Mouse (Mus musculus) kidney, embryonic 15.5 days (tissue): ENCODE results near the gene Zfp52. TPM values are rescaled to one million over a fixed set of nuclear protein-coding genes. Genes with fewer than 3 reads are reported as not detected.

ENCODE experiments used
- ATAC-seq: fragments of 200-750 bp; cut with Nextera tagmentation; replicated peaks from 2 replicates; pipeline ENCODE4 v1.8.0; 2017; ENCODE audit warnings: moderate TSS enrichment; ENCODE audit not compliant: low FRiP score
- H3K27ac ChIP-seq: fragments of 300-500 bp; sonication (generic); 2 replicates; pipeline ENCODE4 v1.5.1; 2015; ENCODE audit warnings: mild to moderate bottlenecking, inconsistent platforms
- H3K27me3 ChIP-seq: fragments of 300-500 bp; sonication (generic); 2 replicates; pipeline ENCODE4 v1.6.1; 2015; ENCODE audit warnings: inconsistent platforms
- H3K36me3 ChIP-seq: fragments of 300-500 bp; sonication (generic); 2 replicates; pipeline ENCODE4 v1.6.1; 2015; ENCODE audit warnings: inconsistent platforms
- H3K4me1 ChIP-seq: fragments of 300-500 bp; sonication (generic); 2 replicates; pipeline ENCODE4 v1.6.1; 2015; ENCODE audit warnings: inconsistent platforms
- H3K4me2 ChIP-seq: fragments of 300-500 bp; sonication (generic); 2 replicates; pipeline ENCODE4 v1.6.1; 2015; ENCODE audit warnings: moderate library complexity, mild to moderate bottlenecking, inconsistent platforms
- H3K4me3 ChIP-seq: fragments of 300-500 bp; sonication (generic); replicated peaks from 2 replicates; pipeline ENCODE4 v1.5.1; 2015; ENCODE audit warnings: mild to moderate bottlenecking, inconsistent platforms
- H3K9ac ChIP-seq: fragments of 300-500 bp; sonication (generic); 2 replicates; pipeline ENCODE4 v1.6.1; 2015; ENCODE audit warnings: mild to moderate bottlenecking, inconsistent platforms
- H3K9me3 ChIP-seq: fragments of 300-500 bp; sonication (generic); replicated peaks from 2 replicates; pipeline ENCODE4 v1.6.1; 2016; ENCODE audit warnings: inconsistent platforms
- WGBS: fragments of 180-500 bp; shearing (Covaris S2); methylation state at CpG from one replicate; pipeline ENCODE4 v1.1.7; 2015; ENCODE audit warnings: mixed read lengths; 5-methylcytosine and 5-hydroxymethylcytosine counted together
- polyA plus RNA-seq: library from polyadenylated mRNA; unstranded; fragments of >200 nt; fragmentation: Nextera tagmentation; extraction: Ambion mirVana; gene quantifications from 2 replicates; pipeline ENCODE4 v1.2.1, GENCODE M21; 2015

Gene Zfp52
- polyA plus RNA-seq = 3.9 and 4.9 TPM in 2 replicates

DNA sequence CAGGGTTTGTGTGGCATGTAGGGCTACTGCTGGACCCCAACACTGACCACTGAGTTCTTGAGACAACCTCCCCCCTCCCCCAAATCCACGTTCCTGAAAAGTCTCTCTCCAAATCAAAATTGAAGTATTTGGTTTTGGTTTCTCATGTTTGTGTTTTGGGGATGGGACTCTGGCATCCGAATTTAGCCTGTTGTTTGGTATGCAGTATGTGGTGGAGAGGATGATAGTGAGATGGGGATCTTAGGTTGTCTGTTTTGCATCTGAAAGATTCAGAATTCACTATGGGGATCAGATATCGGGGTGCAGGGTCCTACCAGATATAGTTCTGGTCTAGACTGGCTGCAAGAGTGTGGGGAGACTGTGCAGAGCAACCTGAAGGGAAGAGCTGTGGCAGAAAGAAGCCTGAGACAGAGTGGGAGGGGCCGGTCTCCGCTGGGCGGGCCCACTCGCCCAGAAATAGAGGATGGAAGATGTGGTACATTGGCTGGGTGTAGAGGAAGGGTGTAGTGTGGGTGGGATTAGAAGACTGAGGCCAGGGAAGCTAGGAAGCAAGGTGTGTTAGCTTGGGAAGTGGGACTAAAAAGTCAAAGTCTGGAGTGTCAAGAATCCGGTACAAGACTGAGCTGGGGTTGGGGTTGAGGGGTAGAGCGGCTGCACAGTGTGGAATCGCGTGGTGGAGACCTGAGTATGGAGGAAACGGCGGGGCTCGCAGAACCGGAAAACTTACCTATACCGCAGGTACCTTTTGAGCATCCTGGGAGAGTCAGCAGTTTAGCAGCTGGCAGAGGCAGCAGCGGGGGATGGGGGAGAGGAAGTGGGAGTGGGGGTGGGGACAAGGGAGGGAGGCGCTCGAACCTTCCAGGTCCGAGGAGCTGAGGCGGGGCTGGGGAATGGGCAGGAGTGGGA, at the start of gene Zfp52:
Gene Zfp52 (plus strand): TSS at position 444 of the 906 bp plus-strand sequence.
- 4% methylated on average over 21 of the region's 21 CpGs for WGBS
- Histone ChIP-seq H3K27ac (peak within 1 kb of the TSS; percentile 74), H3K36me3 (no peaks in the 10 kb centered on the region), H3K4me3 (peak within 1 kb of the TSS; percentile 53), H3K4me2 (peak within 1 kb of the TSS; percentile 79), H3K27me3 (no peaks in the 10 kb centered on the region), H3K9me3 (no peaks in the 10 kb centered on the region), H3K9ac (peak within 1 kb of the TSS; percentile 31), H3K4me1 (peaks cover 30% of the 10 kb centered on the region)
- peak; percentile 83 for ATAC-seq

DNA sequence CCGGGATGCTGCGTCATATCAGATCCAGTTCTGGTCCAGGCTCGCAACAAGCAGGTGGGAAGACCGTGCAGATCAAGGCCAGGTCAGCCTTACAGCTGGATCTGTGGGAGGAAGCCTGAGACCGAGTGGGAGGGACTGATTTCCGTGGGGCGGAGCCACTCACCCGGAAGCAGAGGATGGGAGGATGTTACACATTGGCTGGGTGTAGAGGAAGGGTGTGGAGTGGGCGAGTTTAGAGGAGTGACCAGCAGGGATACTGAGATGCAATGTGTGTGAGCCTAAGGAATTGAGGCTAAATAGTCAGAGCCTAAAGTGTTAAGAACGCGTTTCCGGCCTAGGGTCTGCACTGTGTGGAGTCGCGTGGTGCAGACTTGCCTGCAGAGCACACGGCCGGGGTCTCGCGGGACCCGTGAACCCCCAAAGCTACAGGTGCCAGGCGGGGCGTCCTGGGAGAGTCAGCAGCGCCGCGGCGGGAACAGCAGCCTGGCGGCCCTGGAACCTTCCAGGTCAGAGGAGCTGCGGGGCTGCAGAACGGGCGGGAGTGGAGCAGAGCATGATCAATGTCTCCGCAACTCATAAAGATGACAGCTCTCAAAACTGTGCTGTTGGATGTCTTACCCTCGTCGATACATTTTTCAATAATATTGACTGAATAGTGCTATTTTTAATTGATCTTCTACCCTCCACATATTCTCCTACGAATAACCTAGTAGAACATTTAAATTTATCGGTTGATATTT, 46.4 kb upstream of the Zfp52 start, which contains the start of gene Zfp53:
Gene Zfp53 (plus strand): TSS at position 239 of the 740 bp plus-strand sequence.
- peak within 1 kb of the TSS; percentile 72 for H3K9ac ChIP-seq
- H3K4me1 ChIP-seq = peaks cover 9% of the 10 kb centered on the region; the same call in 1 of the 2 replicates

DNA sequence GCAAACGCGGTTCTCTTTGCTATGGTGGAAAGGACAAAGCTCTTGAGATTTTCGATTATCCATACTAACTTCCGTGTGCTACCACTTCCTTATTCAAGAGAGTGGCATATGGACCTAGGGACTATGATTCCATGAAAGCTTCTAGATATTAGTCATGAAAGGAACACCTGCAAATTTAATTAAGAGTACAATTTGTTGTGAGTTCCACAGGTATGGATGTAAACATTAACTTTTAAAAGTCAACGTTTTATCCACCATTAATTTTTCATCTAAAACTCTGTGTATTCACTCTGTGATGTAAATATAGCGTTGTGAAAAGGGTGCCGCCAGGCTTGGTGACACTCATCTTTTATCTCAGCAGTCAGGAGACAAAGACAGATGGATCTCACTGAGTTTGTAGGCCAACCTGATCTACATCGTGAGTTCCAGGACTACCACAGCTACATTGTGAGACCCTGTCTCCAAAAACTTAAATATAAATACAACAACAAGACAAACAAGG, 45.8 kb upstream of the Zfp52 start:
- 13% methylated on average over 8 of the region's 8 CpGs for WGBS
- no peak for ATAC-seq
- Histone ChIP-seq H3K27me3 (no peaks in the 10 kb centered on the region), H3K27ac (0 out of 2 replicates have a peak overlapping the region, but pooled peaks have one; percentile 92), H3K4me3 (peak overlapping the region; percentile 76), H3K9me3 (no peaks in the 10 kb centered on the region), H3K4me1 (peaks cover 9% of the 10 kb centered on the region; the same call in 1 of the 2 replicates), H3K36me3 (peaks cover 8% of the 10 kb centered on the region), H3K9ac (peak overlapping the region; percentile 72), H3K4me2 (peak overlapping the region; percentile 71)

More for the DNA sequence above, 46.4 kb upstream of the Zfp52 start, which contains the start of gene Zfp53:
- no peaks in the 10 kb centered on the region for H3K27me3 ChIP-seq
- WGBS = under 1% methylated on average over 34 of the region's 34 CpGs
- peaks cover 8% of the 10 kb centered on the region for H3K36me3 ChIP-seq
- H3K9me3 ChIP-seq = no peaks in the 10 kb centered on the region
- peak within 1 kb of the TSS; percentile 71 for H3K4me2 ChIP-seq
- peak within 1 kb of the TSS; percentile 92 for H3K27ac ChIP-seq
- peak; percentile 100 for ATAC-seq
- H3K4me3 ChIP-seq = peak within 1 kb of the TSS; percentile 76

DNA sequence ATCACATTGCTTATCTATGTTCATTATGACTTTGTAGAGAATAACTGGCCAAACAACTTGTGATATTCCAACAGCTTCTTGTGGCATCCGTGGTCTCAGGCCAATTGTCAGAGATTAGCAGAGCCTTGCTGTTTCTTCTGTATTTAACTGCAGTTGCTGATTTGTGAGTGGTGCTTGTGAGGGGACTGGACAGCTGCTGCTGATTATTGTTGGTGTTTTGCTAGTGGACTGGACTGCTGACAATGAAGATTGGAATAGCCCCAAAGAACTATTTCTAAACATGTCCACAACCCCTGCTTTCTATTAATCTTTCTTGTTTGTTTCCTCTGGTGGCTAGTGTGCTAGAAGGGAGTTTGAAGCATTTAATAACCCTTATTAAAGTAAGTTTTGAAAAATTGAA, 34.0 kb upstream of the Zfp52 start:
- no peak overlapping the region for H3K4me2 ChIP-seq
- peaks cover 18% of the 10 kb centered on the region for H3K36me3 ChIP-seq
- no peak overlapping the region for H3K4me3 ChIP-seq
- WGBS = 82% methylated on average over 1 of the region's 1 CpGs
- no peaks in the 10 kb centered on the region for H3K9me3 ChIP-seq
- ATAC-seq = no peak
- no peak overlapping the region for H3K27ac ChIP-seq
- no peak overlapping the region for H3K9ac ChIP-seq
- no peaks in the 10 kb centered on the region for H3K27me3 ChIP-seq
- H3K4me1 ChIP-seq = no peaks in the 10 kb centered on the region

DNA sequence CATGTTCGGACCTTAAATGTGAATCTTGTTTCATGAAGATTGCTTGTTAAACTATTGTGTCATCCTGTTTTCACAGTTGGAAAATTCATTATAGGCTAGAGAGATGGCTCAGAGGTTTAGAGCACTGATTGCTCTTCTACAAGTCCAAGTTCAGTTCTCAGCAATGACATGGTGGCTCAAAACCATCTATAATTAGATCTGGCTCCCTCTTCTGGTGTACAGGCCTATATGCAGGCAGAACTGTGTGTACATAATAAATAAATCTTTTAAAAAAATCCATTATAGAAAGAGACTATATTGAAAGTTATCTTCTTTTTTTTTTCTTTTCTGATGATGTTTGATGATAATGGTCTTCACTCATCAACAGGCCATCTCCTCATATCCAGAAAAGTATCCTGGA, 30.8 kb upstream of the Zfp52 start:
- no peaks in the 10 kb centered on the region for H3K27me3 ChIP-seq
- ATAC-seq = no peak
- H3K36me3 ChIP-seq = peaks cover 29% of the 10 kb centered on the region
- H3K9me3 ChIP-seq = no peaks in the 10 kb centered on the region
- no peak overlapping the region for H3K4me3 ChIP-seq
- no peaks in the 10 kb centered on the region for H3K4me1 ChIP-seq
- H3K4me2 ChIP-seq = no peak overlapping the region
- H3K27ac ChIP-seq = no peak overlapping the region
- H3K9ac ChIP-seq = no peak overlapping the region
- 96% methylated on average over 1 of the region's 1 CpGs for WGBS

DNA sequence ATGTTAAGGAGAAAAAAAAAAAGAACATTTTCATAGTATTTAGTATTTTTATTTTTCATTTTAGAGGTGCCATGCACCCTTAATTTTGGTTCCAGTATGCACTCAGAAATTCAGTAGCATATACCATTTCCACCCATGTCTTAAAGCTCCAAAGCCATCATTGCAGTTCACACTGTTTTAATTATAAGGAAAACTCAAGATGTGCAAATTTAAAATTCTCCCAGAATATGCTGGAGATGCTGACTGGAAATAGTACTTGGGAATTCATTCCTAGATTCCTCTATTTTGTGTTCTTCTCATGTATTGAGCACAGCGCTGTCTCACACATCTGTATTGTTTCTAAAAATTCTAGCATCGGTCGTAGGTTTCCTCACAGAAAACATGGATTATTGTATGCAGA, 29.1 kb upstream of the Zfp52 start:
- Histone ChIP-seq H3K4me1 (no peaks in the 10 kb centered on the region), H3K36me3 (peaks cover 39% of the 10 kb centered on the region), H3K9me3 (no peaks in the 10 kb centered on the region), H3K4me2 (no peak overlapping the region), H3K9ac (no peak overlapping the region), H3K27me3 (no peaks in the 10 kb centered on the region), H3K27ac (no peak overlapping the region), H3K4me3 (no peak overlapping the region)
- 98% methylated on average over 3 of the region's 3 CpGs for WGBS
- no peak for ATAC-seq

DNA sequence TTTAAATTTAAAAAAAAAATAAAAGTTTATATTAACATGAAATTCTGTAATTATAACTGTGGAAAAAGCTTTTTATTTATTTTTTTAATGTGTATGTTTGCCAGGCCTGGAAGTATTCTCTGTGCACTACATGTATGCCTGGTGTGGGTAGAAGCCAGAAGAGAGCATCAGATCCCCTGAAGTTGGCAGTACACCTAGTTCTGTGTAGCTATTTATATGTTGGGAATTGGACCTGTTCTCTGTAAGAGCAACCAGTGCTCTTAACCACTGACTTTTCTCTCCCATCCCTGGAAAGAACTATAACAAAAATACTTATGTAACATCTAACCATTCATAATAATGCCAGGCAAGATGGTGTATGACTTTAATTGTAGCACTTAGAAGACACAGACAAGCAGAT, 25.6 kb upstream of the Zfp52 start:
- no peak for ATAC-seq

DNA sequence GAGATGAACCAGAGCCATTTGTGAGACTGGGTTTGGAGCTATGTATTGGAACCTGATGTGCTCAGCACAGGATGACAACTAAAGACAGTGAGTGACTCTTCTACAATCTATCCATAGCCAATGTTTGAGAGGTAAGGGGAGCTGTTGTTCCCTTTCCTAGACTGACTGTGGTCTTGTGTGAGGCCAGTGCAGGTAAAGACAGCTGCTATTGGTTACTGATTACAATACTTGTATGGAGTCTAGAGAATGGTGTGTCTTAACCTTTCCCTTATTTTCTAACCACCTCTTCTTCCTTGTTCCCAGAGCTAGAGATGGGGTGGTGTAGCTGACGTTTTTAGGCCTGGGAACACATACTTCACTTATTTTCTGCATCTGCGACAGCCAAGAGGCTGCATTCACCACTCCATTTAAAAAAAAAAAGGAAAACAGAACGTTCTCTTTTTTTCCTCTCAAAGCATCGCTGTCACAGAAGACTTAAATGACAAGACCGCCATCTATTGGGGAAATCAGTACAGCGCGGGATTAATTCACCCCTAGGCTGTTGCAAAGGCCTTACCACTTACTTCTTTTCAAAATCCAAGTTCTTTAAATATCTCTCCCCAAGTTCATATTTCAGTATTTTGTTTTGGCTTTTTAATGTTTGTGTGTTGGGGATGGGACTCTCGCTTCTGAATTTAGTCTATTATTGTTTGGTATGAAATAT, 19.8 kb upstream of the Zfp52 start:
- H3K27ac ChIP-seq = peak overlapping the region; percentile 96
- peak; percentile 77 for ATAC-seq
- peaks cover 12% of the 10 kb centered on the region for H3K36me3 ChIP-seq
- peaks cover 5% of the 10 kb centered on the region; the same call in 1 of the 2 replicates for H3K4me1 ChIP-seq
- no peaks in the 10 kb centered on the region for H3K9me3 ChIP-seq
- H3K27me3 ChIP-seq = no peaks in the 10 kb centered on the region
- 2% methylated on average over 8 of the region's 8 CpGs for WGBS
- peak overlapping the region; percentile 62 for H3K4me3 ChIP-seq
- H3K9ac ChIP-seq = peak overlapping the region; percentile 61; the same call in 1 of the 2 replicates
- H3K4me2 ChIP-seq = peak overlapping the region; percentile 82

More for the DNA sequence above, 25.6 kb upstream of the Zfp52 start:
- Histone ChIP-seq H3K9me3 (no peaks in the 10 kb centered on the region), H3K4me3 (no peak overlapping the region), H3K27ac (no peak overlapping the region), H3K4me2 (no peak overlapping the region), H3K27me3 (no peaks in the 10 kb centered on the region), H3K36me3 (peaks cover 43% of the 10 kb centered on the region), H3K9ac (no peak overlapping the region), H3K4me1 (no peaks in the 10 kb centered on the region)

DNA sequence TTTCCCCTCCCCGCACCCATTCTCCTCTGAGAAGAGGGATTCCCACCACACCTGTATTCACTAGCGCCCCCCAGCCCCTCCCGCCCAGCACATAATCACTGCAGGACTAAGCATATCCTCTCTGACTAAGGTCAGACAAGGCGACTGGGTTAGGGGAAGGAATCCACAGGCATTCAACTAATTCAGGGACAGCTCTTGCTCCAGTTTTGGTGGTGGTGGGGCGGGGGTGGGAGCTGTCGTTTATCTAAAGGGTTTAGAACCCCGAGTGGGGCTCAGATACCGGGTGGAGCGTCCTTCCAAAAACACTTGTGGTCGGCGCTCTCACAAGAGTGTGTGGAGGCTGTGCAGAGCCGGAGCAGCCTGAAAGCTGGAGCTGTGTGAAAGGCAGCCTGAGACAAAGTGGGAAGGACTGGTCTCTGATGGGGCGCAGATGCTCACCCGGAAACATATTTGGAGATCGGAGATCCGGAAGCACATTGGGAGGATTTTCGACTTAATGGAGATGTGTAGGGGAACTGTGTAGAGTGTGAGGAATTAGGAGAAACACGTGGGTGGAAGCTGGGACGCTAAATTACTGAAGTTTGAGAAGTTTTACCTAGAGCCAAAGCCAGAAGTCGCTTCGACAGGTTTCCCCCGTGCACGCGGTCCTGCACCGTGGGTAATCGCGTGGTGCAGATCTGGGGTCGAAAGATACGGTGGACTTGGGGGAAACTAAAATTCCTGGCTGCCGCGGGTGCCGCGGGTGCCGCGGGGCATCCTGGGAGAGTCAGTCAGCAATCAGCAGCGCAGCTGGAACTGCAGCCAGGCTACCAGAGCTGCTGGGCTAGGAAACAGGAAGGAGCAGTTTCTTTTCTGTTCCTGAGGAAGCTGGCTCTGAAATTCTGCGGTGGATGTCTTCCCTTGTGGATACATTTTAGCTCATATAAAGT, 18.9 kb upstream of the Zfp52 start:
- peaks cover 5% of the 10 kb centered on the region; the same call in 1 of the 2 replicates for H3K4me1 ChIP-seq
- peaks cover 5% of the 10 kb centered on the region; the same call in 1 of the 2 replicates for H3K36me3 ChIP-seq
- H3K27ac ChIP-seq = peak overlapping the region; percentile 96
- ATAC-seq = peak; percentile 94
- WGBS = under 1% methylated on average over 37 of the region's 37 CpGs
- H3K9ac ChIP-seq = peak overlapping the region; percentile 61
- H3K4me3 ChIP-seq = peak overlapping the region; percentile 62
- no peaks in the 10 kb centered on the region for H3K27me3 ChIP-seq
- H3K4me2 ChIP-seq = peak overlapping the region; percentile 82
- H3K9me3 ChIP-seq = no peaks in the 10 kb centered on the region

DNA sequence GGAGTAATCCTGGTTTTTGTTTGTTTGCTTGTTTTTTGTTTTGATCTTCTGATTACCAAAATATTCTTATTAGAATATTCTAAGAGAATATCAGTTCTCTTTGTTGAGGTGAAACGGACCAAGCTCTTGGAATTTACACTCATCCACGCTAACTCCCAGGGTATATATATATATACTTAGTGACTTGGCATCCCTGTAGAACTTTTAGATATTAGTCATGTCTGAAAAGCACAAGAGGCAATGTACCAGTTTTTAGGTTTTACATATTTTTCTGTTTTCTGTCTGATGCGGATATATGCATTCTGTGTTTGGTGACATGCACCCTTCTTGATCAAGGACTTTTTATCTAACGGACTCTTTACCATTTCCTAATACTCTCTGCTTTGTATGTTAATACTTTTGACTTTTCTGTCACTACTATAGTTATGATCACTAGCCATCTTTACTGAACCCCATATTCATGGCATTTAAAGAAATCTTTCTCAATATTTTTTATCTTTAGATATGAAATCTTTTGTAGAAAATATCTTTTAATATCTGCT, 18.1 kb upstream of the Zfp52 start:
- peak overlapping the region; percentile 82 for H3K4me2 ChIP-seq
- no peaks in the 10 kb centered on the region for H3K27me3 ChIP-seq
- peaks cover 5% of the 10 kb centered on the region; the same call in 1 of the 2 replicates for H3K4me1 ChIP-seq
- no peaks in the 10 kb centered on the region for H3K9me3 ChIP-seq
- H3K36me3 ChIP-seq = peaks cover 2% of the 10 kb centered on the region; the same call in 1 of the 2 replicates
- H3K4me3 ChIP-seq = peak overlapping the region; percentile 62
- WGBS = 36% methylated on average over 4 of the region's 4 CpGs
- peak overlapping the region; percentile 61; the same call in 1 of the 2 replicates for H3K9ac ChIP-seq
- peak overlapping the region; percentile 96 for H3K27ac ChIP-seq
- no peak for ATAC-seq
